Mouse (Mus musculus) thymus, adult 2 months (tissue): ENCODE measurements around the gene Gpr87.

ENCODE experiments used
- CTCF ChIP-seq: fragments of 200-500 bp; IDR thresholded peaks from 2 replicates; pipeline ENCODE4 v1.5.1; 2012; ENCODE audit warnings: mild to moderate bottlenecking, control low read depth, low read length, moderate library complexity, borderline replicate concordance; ENCODE audit not compliant: control insufficient read depth, poor library complexity, insufficient read depth; ENCODE audit errors: extremely low read depth
- POLR2A ChIP-seq: fragments of 200-500 bp; IDR thresholded peaks from 2 replicates; pipeline ENCODE4 v1.6.1; 2012; ENCODE audit warnings: mild to moderate bottlenecking, low read length, control low read depth, moderate library complexity; ENCODE audit not compliant: control insufficient read depth, poor library complexity, insufficient read depth; ENCODE audit errors: extremely low read depth

- TF ChIP-seq CTCF, result no peak
- TF ChIP-seq POLR2A, result no peak
Observed at GRCm38 (mm10) chr3:59228730-59229551, 34.0 kb upstream of the Gpr87 start.
